Mouse (Mus musculus) kidney, postnatal 0 days (tissue): ENCODE results near the gene Macf1. TPM values are rescaled to one million over a fixed set of nuclear protein-coding genes. Genes with fewer than 3 reads are reported as not detected.

Source experiments
- ATAC-seq: fragments of 200-750 bp; cut with Nextera tagmentation; replicated peaks from 2 replicates; pipeline ENCODE4 v1.8.0; 2017; ENCODE audit warnings: low read depth, moderate number of reproducible peaks, moderate TSS enrichment, moderate library complexity; ENCODE audit not compliant: low FRiP score
- DNase-seq: peaks from one replicate; pipeline ENCODE4 v3.0.0-alpha.2; 2016; ENCODE audit warnings: low spot score
- H3K27ac ChIP-seq: fragments of 300-500 bp; sonication (generic); 2 replicates; pipeline ENCODE4 v1.5.1; 2014; ENCODE audit warnings: mild to moderate bottlenecking
- H3K27me3 ChIP-seq: fragments of 300-500 bp; sonication (generic); 2 replicates; pipeline ENCODE4 v1.6.1; 2014; ENCODE audit warnings: low read length, mixed read lengths; ENCODE audit not compliant: insufficient read depth
- H3K36me3 ChIP-seq: fragments of 300-500 bp; sonication (generic); 2 replicates; pipeline ENCODE4 v1.6.1; 2014; ENCODE audit warnings: low read length, mixed read lengths; ENCODE audit not compliant: insufficient read depth
- H3K4me1 ChIP-seq: fragments of 300-500 bp; sonication (generic); replicated peaks from 2 replicates; pipeline ENCODE4 v1.6.1; 2014; ENCODE audit warnings: antibody characterized with exemption, low read length, mixed read lengths; ENCODE audit not compliant: insufficient read depth
- H3K4me2 ChIP-seq: fragments of 300-500 bp; sonication (generic); 2 replicates; pipeline ENCODE4 v1.6.1; 2014; ENCODE audit warnings: mild to moderate bottlenecking, low read length, moderate library complexity, mixed read lengths
- H3K4me3 ChIP-seq: fragments of 300-500 bp; sonication (generic); replicated peaks from 2 replicates; pipeline ENCODE4 v1.5.1; 2014; ENCODE audit warnings: low read depth, low read length
- H3K9ac ChIP-seq: fragments of 300-500 bp; sonication (generic); 2 replicates; pipeline ENCODE4 v1.6.1; 2014; ENCODE audit warnings: low read depth, low read length
- H3K9me3 ChIP-seq: fragments of 300-500 bp; sonication (generic); replicated peaks from 2 replicates; pipeline ENCODE4 v1.6.1; 2016; ENCODE audit warnings: low read length, inconsistent platforms, mixed read lengths
- CTCF ChIP-seq: IDR thresholded peaks from 2 replicates; pipeline ENCODE4 v1.5.1; 2016; ENCODE audit warnings: antibody characterized with exemption, low read depth, mild to moderate bottlenecking, moderate library complexity
- WGBS: fragments of 180-500 bp; shearing (Covaris S2); extraction: QIAGEN DNeasy Blood & Tissue Kit; methylation state at CpG from one replicate; pipeline ENCODE4 v1.1.7; 2014; 5-methylcytosine and 5-hydroxymethylcytosine counted together
- polyA plus RNA-seq: library from polyadenylated mRNA; unstranded; fragments of >200 nt; fragmentation: Nextera tagmentation; extraction: Ambion mirVana; gene quantifications from 2 replicates; pipeline ENCODE4 v1.2.1, GENCODE M21; 2015

The Macf1 gene
- polyA plus RNA-seq, 1 experiment from 2014 or later, result 33.8 TPM

DNA sequence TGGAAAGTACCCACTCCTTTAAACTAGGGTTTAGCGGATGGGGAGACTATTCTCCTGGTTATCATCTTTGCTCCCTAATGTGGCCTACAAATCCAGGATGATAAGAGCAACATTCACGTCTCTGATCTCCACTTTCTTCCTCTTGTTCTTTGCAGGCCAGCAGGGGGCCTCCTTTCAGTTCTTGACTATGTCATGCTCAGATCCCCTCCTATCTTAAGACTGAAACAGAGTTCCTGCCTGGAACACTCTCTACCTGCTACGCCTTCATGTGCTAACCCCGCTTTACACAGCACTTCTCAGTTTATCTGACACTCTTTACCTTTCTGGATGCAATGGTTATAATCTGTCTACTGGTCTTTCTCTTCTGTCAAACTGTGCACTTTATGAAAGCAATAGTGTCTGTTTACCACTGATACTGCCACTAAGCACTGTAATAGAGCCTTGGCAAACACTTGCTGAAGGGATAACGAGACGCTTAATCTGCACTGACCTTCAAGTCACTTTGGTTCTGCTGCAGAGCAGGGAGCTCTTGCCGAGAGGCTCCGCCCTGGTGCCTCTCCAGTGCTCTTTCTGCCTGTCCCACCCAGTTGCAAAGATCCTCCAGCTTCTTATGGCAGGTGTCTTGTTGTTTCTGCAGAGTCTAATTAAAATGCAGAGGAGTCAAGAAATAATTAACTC lies 223.4 kb downstream of the Macf1 start:
- no peak overlapping the region for H3K4me3 ChIP-seq
- WGBS, result 78% methylated on average over 8 of the region's 8 CpGs

DNA sequence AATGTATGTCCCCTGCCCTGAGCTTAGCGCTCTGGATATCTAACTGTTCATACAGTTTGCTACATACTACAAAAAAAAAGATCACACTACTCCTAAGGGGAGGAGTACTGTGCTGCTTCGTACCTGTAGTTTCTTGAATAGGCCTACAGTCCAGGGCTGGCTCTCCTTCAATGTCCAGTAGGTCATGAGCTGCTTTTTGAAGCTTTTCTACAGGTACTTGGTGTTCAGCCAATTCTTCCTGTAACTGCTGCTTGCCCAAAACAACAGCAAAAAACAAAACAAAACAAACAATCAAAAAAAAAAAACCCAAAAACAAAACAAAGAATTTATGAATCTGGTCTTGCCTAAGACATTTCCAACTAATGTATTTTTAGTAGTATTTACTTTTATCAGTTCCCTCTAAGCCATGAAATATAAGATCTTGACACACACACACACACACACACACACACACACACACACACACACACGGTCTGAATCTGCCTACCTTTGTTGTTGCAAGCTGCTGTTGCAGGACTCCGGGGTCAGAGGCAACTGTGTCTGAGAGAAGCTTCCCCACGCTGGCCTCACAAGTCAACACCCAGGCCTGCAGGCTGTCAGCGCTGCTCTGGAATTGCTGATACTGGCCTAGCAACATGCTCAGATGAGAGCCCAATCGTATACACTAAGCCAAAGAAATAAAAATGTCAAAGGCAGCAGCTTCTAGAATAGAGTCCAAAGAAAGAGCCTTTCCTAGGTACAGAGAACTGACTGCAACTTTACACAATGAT lies 229.1 kb downstream of the Macf1 start:
- H3K27ac ChIP-seq, result no peak overlapping the region
- H3K9ac ChIP-seq, result no peak overlapping the region
- peaks cover 67% of the 10 kb centered on the region for H3K36me3 ChIP-seq
- ATAC-seq (no peak), DNase-seq (peak; percentile 51)
- H3K4me1 ChIP-seq, result no peaks in the 10 kb centered on the region
- H3K4me3 ChIP-seq, result no peak overlapping the region
- H3K9me3 ChIP-seq, result no peaks in the 10 kb centered on the region
- no peak overlapping the region for H3K4me2 ChIP-seq
- WGBS, result 40% methylated on average over 7 of the region's 7 CpGs
- no peaks in the 10 kb centered on the region for H3K27me3 ChIP-seq
- TF ChIP-seq CTCF, result no peak

More for the DNA sequence above, 223.4 kb downstream of the Macf1 start:
- H3K27ac ChIP-seq, result no peak overlapping the region
- no peak overlapping the region for H3K9ac ChIP-seq
- H3K4me2 ChIP-seq, result no peak overlapping the region
- DNase-seq (peak; percentile 38), ATAC-seq (no peak)
- peak; percentile 59 for TF ChIP-seq CTCF
- H3K36me3 ChIP-seq, result peaks cover 56% of the 10 kb centered on the region
- H3K4me1 ChIP-seq, result no peaks in the 10 kb centered on the region
- no peaks in the 10 kb centered on the region for H3K9me3 ChIP-seq
- H3K27me3 ChIP-seq, result no peaks in the 10 kb centered on the region

DNA sequence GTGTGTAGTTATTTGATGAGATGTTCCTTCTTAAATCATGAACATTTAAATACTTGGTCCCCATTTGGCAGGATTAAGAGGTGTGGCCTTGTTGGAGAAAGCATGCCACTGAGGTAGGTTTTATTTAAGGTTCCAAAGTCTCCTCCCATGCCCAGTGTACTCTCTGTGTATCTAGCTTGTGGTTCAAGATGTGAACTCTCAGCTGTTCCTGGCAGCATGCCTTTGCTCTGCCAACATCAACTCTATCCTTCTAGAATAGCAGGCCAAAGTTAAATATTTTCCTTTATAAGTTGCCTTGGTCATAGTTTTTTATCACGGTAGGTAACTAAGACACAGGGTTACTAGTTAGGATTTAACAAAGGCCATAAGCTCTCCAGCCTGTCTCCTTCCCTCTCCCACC lies 230.4 kb downstream of the Macf1 start:
- H3K9me3 ChIP-seq, result no peaks in the 10 kb centered on the region
- H3K4me1 ChIP-seq, result no peaks in the 10 kb centered on the region
- H3K27me3 ChIP-seq, result no peaks in the 10 kb centered on the region
- DNase-seq, result peak; percentile 12
- H3K36me3 ChIP-seq, result peaks cover 69% of the 10 kb centered on the region
- H3K4me3 ChIP-seq, result no peak overlapping the region
- H3K4me2 ChIP-seq, result no peak overlapping the region
- no peak for TF ChIP-seq CTCF
- ATAC-seq, result no peak
- no peak overlapping the region for H3K9ac ChIP-seq
- 78% methylated on average over 1 of the region's 1 CpGs for WGBS
- no peak overlapping the region for H3K27ac ChIP-seq

DNA sequence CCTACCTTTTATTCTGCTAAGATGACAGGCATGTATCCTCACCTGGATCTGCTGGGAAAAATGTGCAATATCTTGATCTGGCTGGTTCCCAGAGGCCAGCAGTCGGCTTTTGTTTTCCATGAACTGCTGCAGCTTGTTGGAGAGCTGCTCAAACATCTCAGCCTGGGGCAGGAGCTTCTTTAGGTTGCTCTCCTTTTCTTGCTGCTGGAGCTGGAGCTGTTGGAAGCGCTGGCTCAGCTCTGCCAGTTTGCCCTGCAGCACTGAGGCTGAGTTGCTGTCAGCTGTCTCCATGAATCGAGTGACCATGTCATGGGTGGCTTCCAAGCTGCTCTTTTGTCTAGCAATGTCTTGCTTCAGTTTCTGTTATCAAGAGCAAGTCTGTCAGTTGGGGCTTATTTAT lies 232.2 kb downstream of the Macf1 start:
- H3K27ac ChIP-seq, result no peak overlapping the region

DNA sequence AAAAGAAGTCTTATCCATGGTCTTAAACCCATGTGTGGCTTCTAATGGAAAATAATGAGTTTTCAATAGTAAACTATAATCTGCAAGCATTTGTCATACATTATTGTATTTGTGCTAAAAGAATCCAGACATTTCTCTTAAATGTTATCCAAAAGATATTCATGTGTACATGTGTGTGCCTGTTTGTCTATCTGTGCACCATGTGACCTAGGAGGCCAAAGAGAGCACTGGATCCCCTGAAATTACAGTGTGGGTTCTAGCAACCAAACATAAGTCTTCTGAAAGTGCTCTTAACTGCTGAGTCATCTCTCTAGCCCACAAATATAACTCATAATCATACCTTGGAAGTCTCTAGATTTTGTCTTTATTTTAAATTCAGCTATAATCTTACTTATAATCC lies 234.9 kb downstream of the Macf1 start:
- Histone ChIP-seq H3K4me3 (no peak overlapping the region), H3K4me1 (no peaks in the 10 kb centered on the region), H3K27me3 (no peaks in the 10 kb centered on the region), H3K27ac (no peak overlapping the region), H3K9me3 (no peaks in the 10 kb centered on the region), H3K9ac (no peak overlapping the region), H3K4me2 (no peak overlapping the region), H3K36me3 (peaks cover 64% of the 10 kb centered on the region)
- DNase-seq (no peak), ATAC-seq (no peak)
- no peak for TF ChIP-seq CTCF

More for the DNA sequence above, 232.2 kb downstream of the Macf1 start:
- H3K9me3 ChIP-seq, result no peaks in the 10 kb centered on the region
- H3K4me2 ChIP-seq, result no peak overlapping the region
- H3K4me3 ChIP-seq, result no peak overlapping the region
- no peaks in the 10 kb centered on the region for H3K27me3 ChIP-seq
- no peaks in the 10 kb centered on the region for H3K4me1 ChIP-seq
- DNase-seq (no peak), ATAC-seq (no peak)
- H3K9ac ChIP-seq, result no peak overlapping the region
- peaks cover 75% of the 10 kb centered on the region for H3K36me3 ChIP-seq
- TF ChIP-seq CTCF, result no peak
- 93% methylated on average over 3 of the region's 3 CpGs for WGBS

DNA sequence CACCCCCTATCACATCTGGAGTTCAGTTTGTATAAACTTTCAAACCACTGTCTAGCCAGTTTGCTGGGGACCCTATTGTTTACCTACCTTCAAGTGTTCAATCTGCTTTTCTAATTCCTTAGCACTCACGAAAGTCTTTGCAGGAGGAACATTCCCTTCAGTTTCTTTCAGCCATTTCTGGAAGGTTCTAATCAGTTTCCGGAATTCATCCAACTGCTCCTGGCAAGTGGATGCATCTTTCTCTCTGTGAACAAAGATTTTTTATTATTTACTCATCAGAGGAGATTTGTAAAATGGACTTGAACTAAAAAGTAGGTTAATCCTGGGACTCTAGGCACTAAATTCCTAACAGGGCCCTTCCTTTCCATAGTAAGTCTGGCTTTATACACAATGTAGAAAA lies 236.1 kb downstream of the Macf1 start:
- H3K27ac ChIP-seq, result no peak overlapping the region
- ATAC-seq (no peak), DNase-seq (no peak)
- no peak overlapping the region for H3K9ac ChIP-seq
- TF ChIP-seq CTCF, result no peak
- H3K27me3 ChIP-seq, result no peaks in the 10 kb centered on the region
- H3K4me2 ChIP-seq, result no peak overlapping the region
- H3K9me3 ChIP-seq, result no peaks in the 10 kb centered on the region
- 88% methylated on average over 2 of the region's 2 CpGs for WGBS
- H3K36me3 ChIP-seq, result peaks cover 63% of the 10 kb centered on the region
- no peak overlapping the region for H3K4me3 ChIP-seq
- no peaks in the 10 kb centered on the region for H3K4me1 ChIP-seq
